Mouse (Mus musculus) lung, postnatal 14 days (tissue): ENCODE measurements around the gene Olfr124.

ENCODE experiments used
- DNase-seq: peaks from one replicate; pipeline ENCODE4 v3.0.0; 2021

The Olfr124 gene

GRCm38 (mm10) chr17:37799588-37799987 is at the start of gene Olfr124:
Gene Olfr124 (plus strand): TSS chr17:37799888.
- DNase-seq = no peak

GRCm38 (mm10) chr17:37768307-37768706 is 31.4 kb upstream of the Olfr124 start, which contains the start of gene Olfr122:
Gene Olfr122 (plus strand): TSS chr17:37768607.
- DNase-seq = no peak

DNA sequence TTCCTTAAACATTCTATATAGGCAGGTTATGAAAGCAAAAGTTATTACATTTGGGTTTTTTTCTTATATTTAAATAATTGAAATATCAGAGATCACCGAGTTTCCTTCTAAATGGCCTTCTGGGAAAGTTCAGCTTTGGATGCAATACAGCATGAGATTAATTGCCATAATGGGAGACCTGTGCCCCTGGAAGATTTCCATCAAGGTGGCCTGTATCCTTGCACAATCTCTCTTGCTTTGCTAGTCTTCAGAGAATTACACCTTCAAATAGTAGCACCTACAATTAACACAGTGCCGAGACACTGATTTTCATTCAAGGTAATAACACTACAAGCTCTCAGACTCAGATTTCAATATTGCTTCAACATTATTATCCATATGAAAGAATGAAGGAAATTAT is 6.5 kb upstream of the Olfr124 start, which contains the start of gene Olfr123:
Gene Olfr123, plus strand, starts transcription at position 301 of the 400 bp plus-strand sequence.
- DNase-seq = no peak

GRCm38 (mm10) chr17:37832649-37833048 is 33.0 kb downstream of the Olfr124 start, which contains the start of gene Olfr125:
Gene Olfr125 (plus strand): TSS chr17:37832949.
- no peak for DNase-seq

GRCm38 (mm10) chr17:37847183-37847582 is 47.5 kb downstream of the Olfr124 start, which contains the start of gene Olfr126:
Gene Olfr126 (plus strand): TSS chr17:37847483.
- no peak for DNase-seq
